Mouse (Mus musculus): ENCODE results near the gene Slc51a.
"Not testable (repeated sequence)": the region's sequence is repeated elsewhere in the genome, so short reads cannot be mapped to it uniquely, and the experiment has no call there.

The Slc51a gene

GRCm38 (mm10) chr16:32509066-32509942 is 21.6 kb upstream of the Slc51a start:
- no peak for DNase-seq

- DNase-seq, result no peak
Observed at GRCm38 (mm10) chr16:32508506-32509065, 20.9 kb upstream of the Slc51a start.

- no peak for DNase-seq
Observed at GRCm38 (mm10) chr16:32508035-32508434, 20.4 kb upstream of the Slc51a start.

- DNase-seq, result peak; percentile 68
Observed at GRCm38 (mm10) chr16:32507407-32507806, 19.7 kb upstream of the Slc51a start.

GRCm38 (mm10) chr16:32506868-32507267 is 19.2 kb upstream of the Slc51a start:
- DNase-seq, result no peak

- DNase-seq, result no peak
Observed at GRCm38 (mm10) chr16:32506298-32506697, 18.6 kb upstream of the Slc51a start.

GRCm38 (mm10) chr16:32503633-32504032 is 16.0 kb upstream of the Slc51a start:
- DNase-seq, result no peak

- no peak for DNase-seq
Observed at GRCm38 (mm10) chr16:32502621-32503335, 15.1 kb upstream of the Slc51a start.

- DNase-seq, result no peak
Observed at GRCm38 (mm10) chr16:32501459-32501858, 13.8 kb upstream of the Slc51a start.

GRCm38 (mm10) chr16:32499430-32500037 is 11.9 kb upstream of the Slc51a start:
- DNase-seq, result peak; percentile 89

- no peak for DNase-seq
Observed at GRCm38 (mm10) chr16:32498996-32499395, 11.3 kb upstream of the Slc51a start.

- no peak for DNase-seq
Observed at GRCm38 (mm10) chr16:32495965-32496364, 8.3 kb upstream of the Slc51a start, which contains the start of gene Zdhhc19. Gene Zdhhc19, plus strand, starts transcription at chr16:32496265.

- not testable (repeated sequence) for DNase-seq
Observed at GRCm38 (mm10) chr16:32494371-32494770, 6.7 kb upstream of the Slc51a start.

GRCm38 (mm10) chr16:32488939-32489338 is 1.3 kb upstream of the Slc51a start:
- DNase-seq, result no peak

GRCm38 (mm10) chr16:32486046-32486445 is 1.6 kb downstream of the Slc51a start:
- DNase-seq, result no peak

GRCm38 (mm10) chr16:32485209-32485608 is 2.5 kb downstream of the Slc51a start:
- no peak for DNase-seq

GRCm38 (mm10) chr16:32484431-32484871 is 3.2 kb downstream of the Slc51a start:
- no peak for DNase-seq

GRCm38 (mm10) chr16:32479415-32479814 is 8.3 kb downstream of the Slc51a start:
- DNase-seq, result peak; percentile 10

- no peak for DNase-seq
Observed at GRCm38 (mm10) chr16:32477315-32477714, 10.4 kb downstream of the Slc51a start.

GRCm38 (mm10) chr16:32472276-32473015 is 15.2 kb downstream of the Slc51a start:
- DNase-seq, result no peak

- DNase-seq, result no peak
Observed at GRCm38 (mm10) chr16:32469404-32470105, 18.1 kb downstream of the Slc51a start.

GRCm38 (mm10) chr16:32468488-32468887 is 19.2 kb downstream of the Slc51a start:
- DNase-seq, result no peak

Measured in lung, postnatal 14 days (tissue).